Mouse (Mus musculus): Measurements from ENCODE around the gene Pcsk7.

- TF ChIP-seq CTCF (IDR thresholded peaks at IDR 0.05; ENCODE audit: low read depth) (no peak), EP300 (optimal IDR thresholded peaks at IDR 0.05) (no peak)
Measured at GRCm38 (mm10) chr9:45953511-45954293, 47.4 kb downstream of the Pcsk7 start.

All from stomach, postnatal 0 days (tissue).